ENCODE assay signal across 15 mouse cellular contexts in genomic region chr10:84871285-84871684, GRCm38 (mm10). TPM values are rescaled to one million over a fixed set of nuclear protein-coding genes. Genes with fewer than 3 reads are reported as not detected.
DNase-seq lines count a peak whose midpoint lies in the region; ATAC-seq and TF ChIP-seq lines count a peak whose summit lies in the region.
"Had no signal": no experiment of that assay in that cellular context is flagged by ENCODE, and none has a peak within 500 bp of the region (broad histone marks: within the 10 kb centered on the region; RNA-seq: fewer than 3 reads in every experiment).

No protein-coding gene starts in this region.

- H3K4me3 ChIP-seq in forebrain, embryonic 14.5 days (ENCODE audit: low read depth, low read length) = no peak overlapping the region
- no peak overlapping the region for H3K4me3 ChIP-seq in hindbrain, postnatal 0 days (ENCODE audit: low read length)
- no peak overlapping the region for H3K4me3 ChIP-seq in neural tube, embryonic 15.5 days (replicated peaks)
- no peak overlapping the region for H3K4me3 ChIP-seq in left cerebral cortex, adult 2 months
- H3K4me3 ChIP-seq: embryonic facial prominence, embryonic 15.5 days; layer of hippocampus, adult 2 months; liver, embryonic 12.5 days had no signal

- intact Hi-C loops in left cerebral cortex, adult 2 months (cut with DNase I) = no loop called here

- WGBS in forebrain, embryonic 14.5 days = 2% methylated on average over 12 of the region's 12 CpGs
- WGBS in hindbrain, postnatal 0 days = 12% methylated on average over 12 of the region's 12 CpGs
- WGBS in neural tube, embryonic 15.5 days = 19% methylated on average over 12 of the region's 12 CpGs

- no peak overlapping the region for H3K27ac ChIP-seq in forebrain, embryonic 14.5 days (ENCODE audit: low read depth, low read length)
- no peak overlapping the region for H3K27ac ChIP-seq in hindbrain, postnatal 0 days
- H3K27ac ChIP-seq in neural tube, embryonic 15.5 days (replicated peaks) = no peak overlapping the region
- no peak overlapping the region for H3K27ac ChIP-seq in left cerebral cortex, adult 2 months
- H3K27ac ChIP-seq: embryonic facial prominence, embryonic 15.5 days; layer of hippocampus, adult 2 months; liver, embryonic 12.5 days had no signal

- H3K27me3 ChIP-seq in forebrain, embryonic 14.5 days (replicated peaks; ENCODE audit: control insufficient read depth, insufficient read depth, low read length) = no peaks in the 10 kb centered on the region
- H3K27me3 ChIP-seq in hindbrain, postnatal 0 days (ENCODE audit: insufficient read depth, low read length) = no peaks in the 10 kb centered on the region
- no peaks in the 10 kb centered on the region for H3K27me3 ChIP-seq in neural tube, embryonic 15.5 days (replicated peaks)
- H3K27me3 ChIP-seq: embryonic facial prominence, embryonic 15.5 days had no signal

- peaks cover 6% of the 10 kb centered on the region; the same call in 1 of the 2 replicates for H3K4me1 ChIP-seq in forebrain, embryonic 14.5 days (ENCODE audit: control insufficient read depth, insufficient read depth, low read length)
- H3K4me1 ChIP-seq in hindbrain, postnatal 0 days (ENCODE audit: insufficient read depth, low read length) = no peaks in the 10 kb centered on the region
- peaks cover 9% of the 10 kb centered on the region for H3K4me1 ChIP-seq in neural tube, embryonic 15.5 days
- H3K4me1 ChIP-seq: embryonic facial prominence, embryonic 15.5 days; liver, embryonic 12.5 days had no signal

- H3K9ac ChIP-seq in forebrain, embryonic 14.5 days (ENCODE audit: low read length) = no peak overlapping the region
- no peak overlapping the region for H3K9ac ChIP-seq in hindbrain, postnatal 0 days (replicated peaks; ENCODE audit: low read length)
- H3K9ac ChIP-seq in neural tube, embryonic 15.5 days (replicated peaks) = no peak overlapping the region
- H3K9ac ChIP-seq: embryonic facial prominence, embryonic 15.5 days; liver, embryonic 12.5 days had no signal

- ATAC-seq in forebrain, embryonic 14.5 days = peak; percentile 88
- peak; percentile 58 for ATAC-seq in hindbrain, postnatal 0 days
- ATAC-seq in neural tube, embryonic 15.5 days (ENCODE audit: low FRiP score) = no peak
- ATAC-seq: liver, embryonic 12.5 days had no signal

- TF ChIP-seq CTCF in hindbrain, postnatal 0 days (IDR thresholded peaks at IDR 0.05; ENCODE audit: low read depth) = peak; percentile 24; the same call in 1 of the 2 replicates
- TF ChIP-seq CTCF in left cerebral cortex, adult 2 months (IDR thresholded peaks at IDR 0.05) = no peak

- peak; percentile 24 for DNase-seq in adrenal gland, adult 2 months
- DNase-seq in adrenal gland, adult 8-10 months = no peak
- DNase-seq in forebrain, embryonic 14.5 days (ENCODE audit: low spot score) = peak; percentile 75
- peak; percentile 53 for DNase-seq in hindbrain, postnatal 0 days (ENCODE audit: low spot score)
- no peak for DNase-seq in spleen, adult 12 weeks (ENCODE audit: low spot score)
- DNase-seq in urinary bladder, postnatal 4 days (ENCODE audit: low spot score in 2 of 2) = no peak
- no peak for DNase-seq in left cerebral cortex, adult 2 months (ENCODE audit: extremely low spot score in 1 of 2, low spot score in 2 of 2)
- DNase-seq: cerebellum, adult 9-10 months; heart, postnatal 36 days; kidney, adult 18-20 months; lung, postnatal 10 days had no signal

- H3K36me3 ChIP-seq in forebrain, embryonic 14.5 days (ENCODE audit: control insufficient read depth, insufficient read depth, low read length) = no peaks in the 10 kb centered on the region
- no peaks in the 10 kb centered on the region for H3K36me3 ChIP-seq in hindbrain, postnatal 0 days (ENCODE audit: insufficient read depth, low read length)
- H3K36me3 ChIP-seq in neural tube, embryonic 15.5 days = no peaks in the 10 kb centered on the region
- H3K36me3 ChIP-seq: embryonic facial prominence, embryonic 15.5 days; liver, embryonic 12.5 days had no signal

- peak overlapping the region; percentile 20; the same call in 1 of the 2 replicates for H3K4me2 ChIP-seq in forebrain, embryonic 14.5 days (ENCODE audit: low read length)
- H3K4me2 ChIP-seq in hindbrain, postnatal 0 days (ENCODE audit: low read depth, low read length) = 0 out of 2 replicates have a peak overlapping the region, but pooled peaks have one; percentile 4
- H3K4me2 ChIP-seq in neural tube, embryonic 15.5 days = 0 out of 2 replicates have a peak overlapping the region, but pooled peaks have one; percentile 17
- H3K4me2 ChIP-seq: embryonic facial prominence, embryonic 15.5 days; liver, embryonic 12.5 days had no signal

- no peaks in the 10 kb centered on the region for H3K9me3 ChIP-seq in forebrain, embryonic 14.5 days (replicated peaks; ENCODE audit: control insufficient read depth, low read length)
- H3K9me3 ChIP-seq in hindbrain, postnatal 0 days (ENCODE audit: low read length) = no peaks in the 10 kb centered on the region
- H3K9me3 ChIP-seq in neural tube, embryonic 15.5 days (replicated peaks) = no peaks in the 10 kb centered on the region
- H3K9me3 ChIP-seq: embryonic facial prominence, embryonic 15.5 days; liver, embryonic 12.5 days had no signal

RNA-seq across cellular contexts. Expression of gene Ric8b, which starts 46.1 kb away (rescaled TPM):
- total RNA-seq in adrenal gland, adult 2 months (2021) = 10 to 100 TPM; 35.8 to 36.2 TPM
- 6.7 TPM in 2 replicates for polyA plus RNA-seq in adrenal gland, adult 2 months (2012; rRNA removed)
- 10 to 100 TPM; 28.9 to 43.8 (median 33.8) TPM for total RNA-seq in adrenal gland, adult 8-10 months (2022)
- polyA plus RNA-seq in forebrain, embryonic 14.5 days (2014; fragmentation: Nextera tagmentation; extraction: Ambion mirVana) = 31.2 and 36.8 TPM in 2 replicates
- 47.6 and 49.6 TPM in 2 replicates for total RNA-seq in hindbrain, postnatal 0 days (2014; rRNA removed)
- 30.6 and 33.8 TPM in 2 replicates for polyA plus RNA-seq in hindbrain, postnatal 0 days (2015; fragmentation: Nextera tagmentation; extraction: Ambion mirVana)
- polyA plus RNA-seq in neural tube, embryonic 15.5 days (2015; fragmentation: Nextera tagmentation; extraction: Ambion mirVana) = 42.9 and 44.0 TPM in 2 replicates
- total RNA-seq in left cerebral cortex, adult 2 months (2021) = 10 to 100 TPM; 57.5 to 57.7 TPM

Comparison
In these comparisons a context has a peak if more than half of its experiments do, and no peak if none do; other contexts are left out.
1. DNase-seq: peak in adrenal gland, adult 2 months (single experiment), forebrain, embryonic 14.5 days (single experiment) and hindbrain, postnatal 0 days (single experiment); none in adrenal gland, adult 8-10 months (single experiment), spleen, adult 12 weeks (single experiment), urinary bladder, postnatal 4 days (0 of 2) and left cerebral cortex, adult 2 months (0 of 2).
2. Peak in every context shown above with its lines, with median percentiles within 50 percentile points of each other: H3K4me2 ChIP-seq.